Mouse (Mus musculus) cerebellum, adult (tissue): ENCODE measurements around the gene Raet1d.
"Not testable (repeated sequence)": the region's sequence is repeated elsewhere in the genome, so short reads cannot be mapped to it uniquely, and the experiment has no call there.

Source experiments
- ATAC-seq: cut with Nextera tagmentation; 2 replicates; pipeline ENCODE4 v1.9.2; 2017; ENCODE audit warnings: mild to moderate bottlenecking, moderate library complexity, mixed read lengths; ENCODE audit not compliant: insufficient number of reproducible peaks, low FRiP score, low TSS enrichment

Raet1d gene

DNA sequence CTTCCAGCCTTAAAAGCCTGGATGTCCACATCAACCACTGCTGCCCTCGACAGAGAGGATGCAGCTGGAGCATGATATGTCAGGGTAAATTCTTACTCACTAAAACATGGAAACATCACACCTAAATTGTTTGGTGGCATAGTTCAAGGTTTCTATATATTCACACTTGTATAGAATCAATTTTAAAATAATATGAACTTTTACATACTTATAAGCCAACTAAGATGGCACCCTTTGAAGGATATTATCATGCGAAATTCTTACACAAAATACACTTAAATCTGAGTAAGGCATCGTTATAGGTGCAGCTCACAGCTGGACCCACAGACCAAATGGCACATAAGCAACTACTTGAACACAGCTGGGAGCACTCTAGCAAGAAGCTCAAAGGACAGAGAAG is at the start of gene Raet1d:
Gene Raet1d, plus strand, starts transcription at position 301 of the 400 bp plus-strand sequence.
- ATAC-seq: not testable (repeated sequence)

DNA sequence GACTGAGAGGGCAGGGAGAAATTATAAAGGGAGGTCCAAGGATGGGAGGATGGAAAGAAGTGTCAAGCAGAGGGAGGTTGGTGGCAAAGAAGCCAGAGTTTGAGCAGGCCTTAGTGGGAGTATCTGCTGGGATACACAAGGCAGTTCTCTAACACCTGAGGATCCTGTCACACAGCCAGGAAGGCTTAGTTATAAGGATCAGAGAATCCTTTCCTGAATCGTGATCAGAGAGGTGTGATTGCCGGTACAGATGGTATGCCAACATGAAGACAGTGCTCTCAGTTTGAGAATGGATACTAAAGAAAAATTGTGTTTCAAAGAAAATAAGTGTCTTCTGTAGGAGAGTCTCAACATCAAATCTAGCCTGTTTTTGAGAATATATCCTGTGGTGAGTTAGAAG is 37.5 kb upstream of the Raet1d start:
- ATAC-seq: no peak

DNA sequence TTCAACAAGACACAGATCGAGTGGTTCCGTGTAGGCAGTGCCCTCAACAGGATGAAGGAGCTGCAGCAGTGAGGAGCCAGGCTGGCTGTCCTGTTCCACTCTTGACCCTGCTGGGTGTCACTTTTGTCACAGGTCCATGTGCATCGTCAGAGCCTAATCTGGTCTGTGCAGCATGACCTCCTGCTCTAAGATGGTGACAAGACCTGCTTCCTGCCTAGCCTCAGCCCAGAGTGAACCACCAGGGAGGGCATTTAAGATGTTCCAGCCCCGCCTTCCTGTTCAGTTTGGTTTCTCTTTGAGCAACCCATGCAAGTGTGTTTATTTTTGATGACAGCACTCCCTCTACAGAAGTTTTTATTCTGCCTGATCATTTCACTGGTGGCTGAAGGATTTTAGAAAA is 14.6 kb upstream of the Raet1d start:
- not testable (repeated sequence) for ATAC-seq

DNA sequence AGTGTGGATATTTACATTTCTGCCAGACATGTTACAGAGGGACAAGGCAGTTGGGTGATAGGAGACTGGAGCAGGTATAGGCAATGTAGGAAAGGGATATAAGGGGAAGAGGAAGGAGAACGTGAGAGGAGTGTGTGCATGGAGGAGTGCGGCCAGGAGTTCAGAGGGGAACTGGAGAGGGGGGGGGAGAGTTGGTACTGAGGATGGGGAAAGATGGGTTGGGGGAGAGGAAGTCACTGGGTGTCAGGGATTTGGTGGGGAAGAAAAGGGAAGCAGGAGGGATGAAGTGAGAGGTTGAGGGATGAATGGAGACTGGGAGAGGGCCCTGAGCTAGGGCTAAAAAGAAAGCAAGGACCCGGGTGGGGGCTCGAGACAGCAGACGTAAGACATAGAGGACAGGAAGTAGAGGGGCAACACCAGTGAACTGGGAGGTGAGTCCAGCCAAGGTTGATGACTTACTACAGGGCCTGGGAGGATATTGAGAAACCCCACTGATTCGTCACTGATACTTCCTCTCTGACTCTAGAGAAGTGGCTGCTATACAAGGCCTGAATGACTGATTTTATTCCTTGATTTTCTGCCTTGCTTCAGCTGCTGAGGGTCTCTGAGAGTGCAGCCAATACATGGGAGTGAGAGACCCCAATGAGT is 6.7 kb upstream of the Raet1d start:
- ATAC-seq: not testable (repeated sequence)

DNA sequence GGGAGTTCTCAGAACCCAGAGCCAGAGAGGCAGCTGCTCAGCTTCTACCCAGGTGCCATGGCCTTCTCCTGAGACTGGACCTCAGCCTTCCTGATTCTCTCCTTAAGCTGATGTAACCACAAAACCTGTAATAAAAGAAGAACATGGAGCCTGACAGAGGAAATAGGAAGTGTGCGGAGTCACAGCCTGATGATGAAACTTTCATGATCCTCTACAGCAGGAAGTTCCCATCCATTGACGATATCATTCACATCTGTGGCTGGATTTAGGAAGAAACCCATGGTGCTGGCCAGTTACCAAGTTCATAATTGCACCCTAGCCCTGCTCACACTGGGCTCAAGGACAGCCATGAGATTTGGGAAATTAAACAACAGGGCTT is 6.2 kb upstream of the Raet1d start:
- ATAC-seq: not testable (repeated sequence)

DNA sequence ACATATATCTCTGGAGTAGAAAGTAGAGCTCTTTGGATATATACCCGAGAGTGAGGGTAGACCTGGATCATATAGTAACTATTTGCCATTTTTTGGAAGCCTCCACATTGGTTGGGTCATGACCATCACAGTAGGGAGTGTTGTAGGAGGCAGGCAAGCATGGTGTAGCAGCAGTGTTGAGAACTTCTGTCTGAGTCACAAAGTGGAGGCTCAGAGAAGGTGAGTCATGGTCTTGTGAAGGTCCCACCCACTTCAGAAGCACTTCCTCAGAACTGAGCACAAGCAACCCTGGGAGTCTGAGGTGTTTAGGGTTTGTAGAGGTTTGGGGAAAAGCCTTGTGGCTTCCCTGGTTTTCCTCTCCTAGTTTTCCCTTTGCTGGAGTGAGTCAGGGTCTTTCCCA is 3.0 kb upstream of the Raet1d start:
- ATAC-seq: not testable (repeated sequence)

DNA sequence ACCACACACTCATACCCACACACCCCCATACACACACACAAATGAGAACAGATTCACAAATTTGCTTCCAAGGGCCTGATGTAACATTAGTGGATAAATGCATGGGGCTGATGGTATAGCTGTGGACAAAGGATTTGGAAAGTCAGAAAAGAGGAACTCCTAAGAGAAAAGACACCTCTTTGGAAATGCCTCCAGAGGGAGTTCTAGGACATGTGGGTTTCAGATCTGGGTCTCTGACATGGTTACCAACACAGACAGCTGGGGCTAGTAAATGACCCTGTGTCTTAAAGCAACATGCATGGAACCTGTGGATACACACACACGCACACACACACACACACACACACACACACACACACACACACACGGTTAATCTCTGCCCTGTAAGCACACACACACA is 605 bp downstream of the Raet1d start:
- ATAC-seq: not testable (repeated sequence)

DNA sequence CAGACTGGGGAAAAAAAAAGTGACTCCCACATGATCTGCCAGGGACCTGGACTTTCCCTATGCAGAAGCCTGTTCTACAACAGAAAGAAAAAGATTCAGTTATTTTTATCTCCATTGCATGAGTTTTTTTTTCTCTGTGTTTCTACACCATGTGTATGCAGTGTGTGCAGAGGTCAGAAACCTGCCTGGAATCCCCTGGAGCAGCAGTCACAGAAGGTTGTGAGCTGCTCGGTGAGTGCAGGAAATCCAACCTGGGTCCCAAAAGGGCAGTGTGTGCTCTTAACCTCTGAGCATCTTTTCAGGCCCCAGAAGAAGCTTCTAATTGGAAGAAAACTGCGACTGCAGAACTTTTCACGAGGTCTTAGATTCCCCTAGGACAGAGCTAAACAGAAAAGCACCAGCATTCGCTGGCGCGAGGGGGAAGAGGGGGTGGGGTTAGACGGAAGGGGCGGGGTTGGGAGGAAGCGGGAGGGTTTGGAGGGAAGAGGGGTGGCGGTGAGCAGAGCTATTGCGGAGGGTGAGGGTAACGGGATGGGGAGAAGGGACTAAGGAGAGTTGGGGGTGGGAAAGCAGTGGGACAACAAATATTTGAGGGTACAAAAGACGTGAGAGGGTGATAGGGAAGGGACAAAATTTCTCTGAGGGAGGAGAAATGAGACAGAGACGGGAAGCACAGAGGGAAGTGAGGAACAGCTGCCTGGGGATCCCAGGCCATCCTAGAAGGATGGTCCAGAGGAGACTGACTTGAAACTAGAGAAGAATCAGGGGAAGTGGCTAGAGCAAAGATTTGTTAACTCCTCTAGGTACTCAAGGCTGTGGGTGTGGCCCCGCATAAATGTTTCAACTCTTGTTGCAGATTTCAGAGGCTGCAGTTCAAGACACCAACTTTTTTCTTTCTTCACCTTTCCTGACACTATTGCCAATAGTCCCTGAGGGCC is 1.3 kb downstream of the Raet1d start:
- not testable (repeated sequence) for ATAC-seq

DNA sequence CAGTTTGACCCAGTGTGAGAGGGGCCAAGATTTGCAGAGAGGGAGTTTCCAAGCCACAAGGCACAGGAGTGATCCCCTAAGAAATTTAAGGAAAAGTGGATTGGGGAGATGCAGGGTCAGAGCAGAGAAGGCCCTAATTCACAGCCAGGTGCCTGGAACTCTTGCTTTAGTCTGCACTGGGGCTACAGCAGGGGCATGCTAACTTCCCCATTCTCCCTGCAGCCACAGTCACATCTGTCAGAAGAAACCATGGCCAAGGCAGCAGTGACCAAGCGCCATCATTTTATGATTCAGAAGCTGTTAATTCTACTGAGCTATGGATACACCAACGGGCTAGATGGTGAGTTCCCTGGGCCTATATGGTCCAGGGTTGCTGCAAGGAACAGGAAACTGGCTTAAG is 2.1 kb downstream of the Raet1d start:
- not testable (repeated sequence) for ATAC-seq

DNA sequence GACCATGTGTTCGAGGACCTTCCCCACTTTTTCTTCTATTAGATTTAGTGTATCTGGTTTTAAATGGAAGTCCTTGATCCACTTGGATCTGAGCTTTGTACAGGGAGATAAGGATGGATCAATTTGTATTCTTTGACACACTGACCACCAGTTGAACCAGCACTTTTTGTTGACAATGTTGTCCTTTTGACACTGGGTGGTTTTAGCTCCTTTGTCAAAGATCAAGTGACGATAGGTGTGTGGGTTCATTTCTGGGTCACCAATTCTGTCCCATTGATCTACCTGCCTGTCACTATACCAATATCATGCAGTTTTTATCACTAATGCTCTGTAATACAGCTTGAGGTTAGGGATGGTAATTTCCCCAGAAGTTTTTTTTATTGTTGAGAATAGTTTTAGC is 4.6 kb downstream of the Raet1d start:
- not testable (repeated sequence) for ATAC-seq

DNA sequence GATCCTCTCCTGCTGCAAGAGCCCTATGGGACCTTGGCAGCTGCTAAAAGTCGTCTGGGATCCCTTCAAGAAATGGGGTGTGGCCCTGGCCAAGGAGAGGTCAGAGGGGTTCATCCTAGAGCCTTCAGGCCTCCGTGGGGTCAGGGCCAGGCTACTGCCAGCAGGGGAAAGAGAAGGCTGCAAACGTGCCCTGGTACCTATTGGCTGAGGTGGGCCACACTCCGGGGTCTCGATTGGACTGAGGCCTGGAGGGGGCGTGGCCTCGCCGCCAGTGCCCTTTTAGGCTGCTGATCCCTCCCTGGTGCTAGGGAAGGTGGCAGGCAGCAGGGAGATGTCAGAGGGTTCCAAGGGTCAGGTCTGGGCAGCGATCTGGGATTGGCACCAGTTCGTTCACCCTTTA is 20.9 kb downstream of the Raet1d start:
- ATAC-seq: not testable (repeated sequence)

DNA sequence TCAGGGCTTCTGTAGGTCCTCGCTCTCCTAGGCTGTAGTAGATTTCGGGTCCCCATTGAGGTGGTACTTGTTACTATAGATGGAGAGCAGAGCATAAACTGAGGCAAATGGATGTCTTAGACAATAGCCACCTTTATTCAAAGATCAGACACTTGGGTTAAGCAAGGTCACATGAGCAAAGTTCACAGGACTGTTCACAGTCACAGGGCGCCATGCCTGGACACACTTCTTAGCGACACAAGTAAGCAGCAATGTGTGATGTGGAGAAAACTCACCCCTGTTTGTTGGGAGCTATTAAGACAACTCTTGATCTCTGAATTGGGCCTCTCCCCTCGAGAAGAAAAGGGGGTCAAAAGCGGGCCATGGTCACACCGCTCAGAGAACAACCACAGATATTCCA is 29.8 kb downstream of the Raet1d start:
- ATAC-seq: not testable (repeated sequence)

DNA sequence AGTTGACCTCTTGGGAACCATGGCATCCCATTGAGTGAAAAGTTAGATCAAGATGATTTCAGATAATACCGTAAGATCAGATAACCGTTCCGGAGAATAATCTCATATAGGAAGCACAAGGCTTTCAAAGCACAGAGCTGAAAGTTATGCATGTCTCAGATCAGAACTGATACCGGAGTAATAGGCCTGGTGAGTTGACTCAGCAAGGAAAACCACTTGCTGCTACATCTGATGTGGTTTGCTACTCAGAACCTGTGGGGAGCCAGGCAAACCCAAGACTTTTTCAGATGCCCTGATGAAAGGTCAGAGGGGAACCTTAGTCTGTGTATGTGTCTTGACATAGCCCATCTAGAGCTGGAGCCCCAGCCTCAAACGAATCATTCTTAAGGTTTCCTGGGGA is 31.3 kb downstream of the Raet1d start:
- not testable (repeated sequence) for ATAC-seq

DNA sequence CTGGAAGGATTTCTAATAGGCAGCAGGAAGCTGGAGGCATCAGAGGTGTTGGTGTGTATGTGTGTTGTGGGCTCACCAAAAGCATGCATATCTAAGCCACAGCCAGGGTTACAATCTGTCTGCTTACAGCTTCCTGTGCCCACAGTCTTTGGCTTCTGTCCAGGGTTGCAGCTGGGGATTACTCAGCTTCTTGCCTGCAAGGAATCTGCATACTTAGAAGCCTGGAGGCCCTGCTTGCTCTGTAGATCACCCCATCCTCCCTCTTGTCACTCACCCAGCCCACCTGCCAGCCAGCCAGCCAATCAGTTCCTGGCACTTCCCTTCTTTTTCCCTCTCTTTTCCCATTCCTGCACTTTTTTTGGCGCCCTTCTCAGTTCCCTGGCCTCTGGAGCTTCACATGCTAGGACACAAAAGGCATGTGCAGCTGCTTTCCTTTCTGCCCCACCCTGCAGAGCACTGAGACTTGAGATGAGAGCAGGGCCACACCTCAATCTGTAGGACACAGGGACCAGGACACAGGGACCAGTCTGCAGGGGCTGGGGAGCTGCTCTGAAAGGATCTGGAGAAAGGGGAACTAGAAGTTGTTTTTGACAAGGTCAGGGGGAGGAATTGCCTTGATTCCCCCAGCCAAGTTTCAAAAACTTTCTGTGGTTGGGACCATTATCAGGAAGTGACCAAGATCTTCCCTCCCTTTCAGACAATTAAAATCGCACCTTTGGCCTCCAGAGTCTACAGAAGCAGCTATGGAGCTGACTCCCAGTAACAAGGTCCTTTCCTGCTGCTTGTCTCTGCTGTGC is 32.9 kb downstream of the Raet1d start:
- ATAC-seq: not testable (repeated sequence)

DNA sequence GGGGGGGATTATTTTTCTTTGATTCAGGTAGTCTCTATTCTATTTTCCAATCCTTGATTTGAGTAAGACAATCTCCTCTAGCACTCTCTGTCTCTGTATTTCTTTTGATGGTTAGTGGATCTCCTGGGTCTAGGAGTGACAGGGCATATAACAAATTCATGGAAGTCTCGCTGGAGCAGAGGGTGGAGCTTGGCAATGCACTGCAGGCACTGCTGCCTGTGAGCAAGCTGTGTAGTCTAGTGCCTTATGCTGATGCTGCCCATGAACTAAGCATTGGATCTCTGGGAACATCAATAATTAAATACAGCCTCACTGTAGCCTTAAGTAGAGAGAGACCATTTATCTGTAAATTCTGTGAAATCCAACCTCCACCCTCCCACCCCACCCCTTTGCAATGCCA is 36.3 kb downstream of the Raet1d start:
- not testable (repeated sequence) for ATAC-seq

DNA sequence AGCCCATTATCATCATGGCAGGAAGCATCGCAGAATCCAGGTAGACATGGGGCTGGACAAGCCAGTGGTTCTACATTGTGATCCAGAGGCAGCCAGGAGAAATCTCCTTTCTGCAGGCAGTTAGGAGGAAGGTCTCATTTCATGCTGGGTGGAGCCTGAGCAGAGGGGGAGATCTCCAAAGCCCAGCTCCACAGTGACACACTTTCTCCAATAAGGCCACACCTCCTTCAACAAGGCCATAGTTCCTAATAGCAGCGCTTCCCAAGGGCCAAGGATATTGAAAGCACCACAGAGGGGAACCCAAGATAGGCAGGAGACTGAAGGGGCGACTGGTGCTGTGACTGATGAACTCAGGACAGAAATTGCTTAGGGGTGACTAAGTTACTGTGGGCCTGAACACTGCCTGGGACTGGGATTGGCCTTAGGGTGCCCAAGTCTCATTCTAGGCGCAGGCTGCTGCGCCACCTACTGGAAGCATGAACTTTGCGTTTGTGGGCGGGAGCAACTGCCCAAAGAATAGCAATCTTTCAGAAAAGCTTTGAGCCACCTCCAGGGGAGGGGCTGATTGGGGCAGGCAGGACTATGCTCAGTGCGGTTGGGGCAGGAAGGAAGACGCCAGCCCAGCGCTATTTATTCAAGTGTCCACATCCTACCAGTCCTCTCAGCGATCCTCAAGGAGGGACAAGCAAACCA is 42.0 kb downstream of the Raet1d start:
- ATAC-seq: not testable (repeated sequence)

DNA sequence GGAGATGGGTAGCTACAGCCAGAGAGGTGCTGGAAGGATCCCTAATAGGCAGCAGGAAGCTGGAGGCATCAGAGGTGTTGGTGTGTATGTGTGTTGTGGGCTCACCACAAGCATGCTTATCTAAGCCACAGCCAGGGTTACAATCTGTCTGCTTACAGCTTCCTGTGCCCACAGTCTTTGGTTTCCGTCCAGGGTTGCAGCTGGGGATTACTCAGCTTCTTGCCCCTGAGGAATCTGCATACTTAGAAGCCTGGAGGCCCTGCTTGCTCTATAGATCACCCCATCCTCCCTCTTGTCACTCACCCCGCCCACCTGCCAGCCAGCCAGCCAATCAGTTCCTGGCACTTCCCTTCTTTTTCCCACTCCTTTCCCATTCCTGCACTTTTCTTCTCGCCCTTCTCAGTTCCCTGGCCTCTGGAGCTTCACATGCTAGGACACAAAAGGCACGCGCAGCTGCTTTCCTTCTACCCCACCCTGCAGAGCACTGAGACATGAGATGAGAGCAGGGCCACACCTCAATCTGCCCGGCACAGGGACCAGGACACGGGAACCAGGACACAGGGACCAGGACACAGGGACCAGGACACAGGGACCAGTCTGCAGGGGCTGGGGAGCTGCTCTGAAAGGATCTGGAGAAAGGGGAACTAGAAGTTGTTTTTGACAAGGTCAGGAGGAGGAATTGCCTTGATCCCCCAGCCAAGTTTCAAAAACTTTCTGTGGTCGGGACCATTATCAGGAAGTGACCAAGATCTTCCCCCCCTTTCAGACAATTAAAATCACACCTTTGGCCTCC is 53.5 kb downstream of the Raet1d start:
- not testable (repeated sequence) for ATAC-seq
